18 mouse cellular contexts compared by ENCODE assay signal in the genomic region with DNA sequence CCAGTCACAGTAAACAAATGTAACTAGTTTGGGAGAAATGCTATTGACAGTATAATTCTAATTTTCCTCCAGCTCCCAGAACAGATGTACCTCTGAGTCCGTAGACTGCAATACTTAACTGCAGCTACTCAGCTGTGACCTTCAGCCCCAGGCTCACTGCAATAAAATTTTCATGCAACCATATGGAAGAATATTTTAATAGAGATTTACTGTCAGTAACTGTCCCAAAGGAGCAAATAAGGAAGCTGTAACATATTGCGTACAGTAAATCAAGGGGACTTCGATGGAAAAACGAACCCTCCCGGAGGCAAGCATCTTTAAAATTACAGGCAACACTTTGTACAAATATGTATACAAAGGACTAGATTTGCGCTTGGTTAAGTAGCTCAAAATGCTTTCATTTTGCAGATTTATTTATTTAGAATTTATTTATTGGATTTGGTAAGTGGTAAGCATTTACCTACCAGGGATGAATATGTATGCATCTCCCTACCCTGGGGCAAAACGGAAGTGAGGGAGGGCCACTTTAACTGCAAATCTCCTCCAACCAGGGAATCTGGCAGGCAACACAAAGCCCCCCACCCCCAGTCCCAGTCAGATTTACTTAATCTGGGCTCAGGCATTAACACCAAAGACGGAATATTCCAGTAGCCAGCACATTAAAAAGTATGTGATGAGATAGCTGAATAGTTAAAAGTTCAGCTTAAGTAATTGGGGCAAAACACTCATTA.
A peak's percentile ranks its signal among the peaks of the same experiment; 100 is the strongest.
DNase-seq lines count a peak whose midpoint lies in the region; ATAC-seq lines count a peak whose summit lies in the region.
"Had no signal": no experiment of that assay in that cellular context is flagged by ENCODE, and none has a peak within 500 bp of the region (broad histone marks: within the 10 kb centered on the region; RNA-seq: fewer than 3 reads in every experiment).

No protein-coding gene starts in this region.

- no peaks in the 10 kb centered on the region for H3K27me3 ChIP-seq in midbrain, embryonic 12.5 days
- no peaks in the 10 kb centered on the region for H3K27me3 ChIP-seq in midbrain, embryonic 10.5 days (ENCODE audit: low read depth, poor library complexity, severe bottlenecking)
- H3K27me3 ChIP-seq in hindbrain, embryonic 16.5 days (replicated peaks; ENCODE audit: control insufficient read depth, insufficient read depth, low read length): no peaks in the 10 kb centered on the region
- H3K27me3 ChIP-seq in neural tube, embryonic 12.5 days (replicated peaks): no peaks in the 10 kb centered on the region
- H3K27me3 ChIP-seq: limb, embryonic 15.5 days had no signal

- 74% methylated on average over 8 of the region's 8 CpGs for WGBS in midbrain, embryonic 12.5 days
- 81% methylated on average over 8 of the region's 8 CpGs for WGBS in midbrain, embryonic 10.5 days
- 56% methylated on average over 8 of the region's 8 CpGs for WGBS in hindbrain, embryonic 16.5 days
- WGBS in neural tube, embryonic 12.5 days: 57% methylated on average over 8 of the region's 8 CpGs

- no peaks in the 10 kb centered on the region for H3K36me3 ChIP-seq in midbrain, embryonic 12.5 days
- H3K36me3 ChIP-seq in midbrain, embryonic 10.5 days: no peaks in the 10 kb centered on the region
- H3K36me3 ChIP-seq in hindbrain, embryonic 16.5 days (ENCODE audit: control insufficient read depth, insufficient read depth, low read length): no peaks in the 10 kb centered on the region
- H3K36me3 ChIP-seq in neural tube, embryonic 12.5 days: no peaks in the 10 kb centered on the region
- H3K36me3 ChIP-seq: forebrain, embryonic 10.5 days; heart, embryonic 10.5 days; limb, embryonic 15.5 days had no signal

- no peak overlapping the region for H3K4me2 ChIP-seq in midbrain, embryonic 12.5 days (replicated peaks)
- no peak overlapping the region for H3K4me2 ChIP-seq in hindbrain, embryonic 16.5 days (ENCODE audit: low read length)
- no peak overlapping the region for H3K4me2 ChIP-seq in neural tube, embryonic 12.5 days (replicated peaks)
- H3K4me2 ChIP-seq: limb, embryonic 15.5 days had no signal

- H3K4me1 ChIP-seq in midbrain, embryonic 12.5 days: no peaks in the 10 kb centered on the region
- H3K4me1 ChIP-seq in midbrain, embryonic 10.5 days: no peaks in the 10 kb centered on the region
- H3K4me1 ChIP-seq in hindbrain, embryonic 16.5 days (ENCODE audit: control insufficient read depth, insufficient read depth, low read depth, low read length): no peaks in the 10 kb centered on the region
- no peaks in the 10 kb centered on the region for H3K4me1 ChIP-seq in neural tube, embryonic 12.5 days
- H3K4me1 ChIP-seq: forebrain, embryonic 10.5 days; heart, embryonic 10.5 days; limb, embryonic 15.5 days had no signal

- no peaks in the 10 kb centered on the region for H3K9me3 ChIP-seq in midbrain, embryonic 12.5 days
- no peaks in the 10 kb centered on the region for H3K9me3 ChIP-seq in midbrain, embryonic 10.5 days (replicated peaks)
- H3K9me3 ChIP-seq in hindbrain, embryonic 16.5 days (ENCODE audit: control insufficient read depth, low read length): no peaks in the 10 kb centered on the region
- no peaks in the 10 kb centered on the region for H3K9me3 ChIP-seq in neural tube, embryonic 12.5 days
- H3K9me3 ChIP-seq: forebrain, embryonic 10.5 days; heart, embryonic 10.5 days; limb, embryonic 15.5 days had no signal

- H3K9ac ChIP-seq in midbrain, embryonic 12.5 days (replicated peaks): no peak overlapping the region
- H3K9ac ChIP-seq in hindbrain, embryonic 16.5 days (ENCODE audit: low read depth, low read length): no peak overlapping the region
- no peak overlapping the region for H3K9ac ChIP-seq in neural tube, embryonic 12.5 days
- H3K9ac ChIP-seq: forebrain, postnatal 0 days; limb, embryonic 15.5 days; liver, postnatal 0 days had no signal

- no peak overlapping the region for H3K4me3 ChIP-seq in midbrain, embryonic 12.5 days
- H3K4me3 ChIP-seq in midbrain, embryonic 10.5 days: no peak overlapping the region
- no peak overlapping the region for H3K4me3 ChIP-seq in hindbrain, embryonic 16.5 days (ENCODE audit: low read length)
- no peak overlapping the region for H3K4me3 ChIP-seq in neural tube, embryonic 12.5 days
- H3K4me3 ChIP-seq: forebrain, embryonic 10.5 days; heart, embryonic 10.5 days; limb, embryonic 15.5 days had no signal

- peak; percentile 73; the same call in 1 of the 2 replicates for ATAC-seq in midbrain, embryonic 12.5 days (ENCODE audit: low FRiP score, low read depth)
- peak; percentile 86 for ATAC-seq in hindbrain, embryonic 16.5 days
- peak; percentile 91 for ATAC-seq in neural tube, embryonic 12.5 days (ENCODE audit: low FRiP score, low read depth)
- ATAC-seq in monocyte, adult 5-6 weeks (replicated peaks; ENCODE audit: insufficient number of reproducible peaks, low FRiP score, low TSS enrichment, poor library complexity, severe bottlenecking): no peak
- ATAC-seq: forebrain, postnatal 0 days; liver, postnatal 0 days; Patski had no signal

- peak; percentile 2 for DNase-seq in embryo, embryonic 11 days
- DNase-seq in embryo, embryonic 10 days (ENCODE audit: low spot score): no peak
- DNase-seq in midbrain, embryonic 10.5 days (ENCODE audit: low spot score): no peak
- no peak for DNase-seq in MN1 (ENCODE audit: low spot score)
- DNase-seq: adrenal gland, adult 8-10 months; cerebellum, postnatal 10 days; forebrain, postnatal 0 days; kidney, adult 2 months; liver, postnatal 0 days; right cerebral cortex, postnatal 4 days had no signal

- no peak overlapping the region for H3K27ac ChIP-seq in midbrain, embryonic 12.5 days (replicated peaks)
- H3K27ac ChIP-seq in midbrain, embryonic 10.5 days (replicated peaks): no peak overlapping the region
- H3K27ac ChIP-seq in hindbrain, embryonic 16.5 days (ENCODE audit: low read depth, low read length): no peak overlapping the region
- H3K27ac ChIP-seq in neural tube, embryonic 12.5 days: no peak overlapping the region
- H3K27ac ChIP-seq: forebrain, embryonic 10.5 days; heart, embryonic 10.5 days; limb, embryonic 15.5 days had no signal
